ENCODE assay signal across 1 mouse cellular context in genomic region chr15:31581086-31581485, GRCm38 (mm10). TPM values are rescaled to one million over a fixed set of nuclear protein-coding genes. Genes with fewer than 3 reads are reported as not detected.
"Had no signal": no experiment of that assay in that cellular context is flagged by ENCODE, and none has a peak within 500 bp of the region (broad histone marks: within the 10 kb centered on the region; RNA-seq: fewer than 3 reads in every experiment).

No protein-coding gene starts in this region.

RNA-seq across cellular contexts. Expression of gene Cmbl, which starts 15.9 kb away (rescaled TPM):
- total RNA-seq: neutrophil, adult 5-6 weeks had no signal
